ENCODE assay signal across 30 mouse cellular contexts in genomic region chr4:41031242-41031641, GRCm38 (mm10). TPM values are rescaled to one million over a fixed set of nuclear protein-coding genes. Genes with fewer than 3 reads are reported as not detected.
DNase-seq lines count a peak whose midpoint lies in the region; TF ChIP-seq lines count a peak whose summit lies in the region.
"Had no signal": no experiment of that assay in that cellular context is flagged by ENCODE, and none has a peak within 500 bp of the region (broad histone marks: within the 10 kb centered on the region; RNA-seq: fewer than 3 reads in every experiment).

No protein-coding gene starts in this region.

- H3K27me3 ChIP-seq in heart, embryonic 10.5 days (ENCODE audit: insufficient read depth, poor library complexity, severe bottlenecking) = no peaks in the 10 kb centered on the region
- H3K27me3 ChIP-seq: forebrain, embryonic 13.5 days; heart, embryonic 15.5 days; hindbrain, embryonic 13.5 days; limb, embryonic 12.5 days; Patski; stomach, embryonic 15.5 days had no signal

- 71% methylated on average over 3 of the region's 3 CpGs for WGBS in heart, embryonic 10.5 days
- WGBS in lung, adult 2 months = 41% methylated on average over 3 of the region's 3 CpGs

- TF ChIP-seq CTCF in lung, adult 2 months (IDR thresholded peaks at IDR 0.05; ENCODE audit: insufficient read depth, low read length) = no peak

- H3K4me3 ChIP-seq in heart, embryonic 10.5 days = no peak overlapping the region
- no peak overlapping the region for H3K4me3 ChIP-seq in brown adipose tissue, adult 24 weeks (ENCODE audit: insufficient read depth, low read depth, low read length)
- no peak overlapping the region for H3K4me3 ChIP-seq in lung, adult 2 months (replicated peaks; ENCODE audit: extremely low read depth, low read depth, low read length)
- H3K4me3 ChIP-seq: forebrain, embryonic 13.5 days; heart, embryonic 15.5 days; hindbrain, embryonic 13.5 days; layer of hippocampus, adult 2 months; limb, embryonic 12.5 days; liver, embryonic 13.5 days; stomach, embryonic 15.5 days had no signal

- peaks cover 14% of the 10 kb centered on the region; the same call in 1 of the 2 replicates for H3K36me3 ChIP-seq in heart, embryonic 10.5 days
- H3K36me3 ChIP-seq: heart, embryonic 15.5 days; stomach, embryonic 15.5 days had no signal

- DNase-seq in heart, adult 18-20 months = peak; percentile 45 to 83
- no peak for DNase-seq in heart, embryonic 10.5 days (ENCODE audit: low spot score)
- DNase-seq in heart, adult 9 months (ENCODE audit: low spot score in 2 of 2) = peak; percentile 73 to 89
- peak; percentile 50 for DNase-seq in heart, postnatal 25 days (ENCODE audit: low spot score)
- DNase-seq in spleen, adult 18-20 months = no peak
- no peak for DNase-seq in lung, adult 2 months
- no peak for DNase-seq in right cerebral cortex, postnatal 10 days (ENCODE audit: low spot score in 2 of 2)
- DNase-seq: adrenal gland, postnatal 10 days; cerebellum, adult 8-10 months; kidney, adult 9 months; kidney, postnatal 25 days; layer of hippocampus, postnatal 36 days; liver, embryonic 13.5 days; lung, embryonic 14.5 days; midbrain, embryonic 14.5 days; right cerebral cortex, postnatal 25 days; thymus, adult 18-20 months; thymus, postnatal 36 days had no signal

- no peak for TF ChIP-seq POLR2A in lung, adult 2 months (IDR thresholded peaks at IDR 0.05; ENCODE audit: borderline replicate concordance, extremely low read depth, low read depth, low read length)

- peaks cover 14% of the 10 kb centered on the region for H3K4me1 ChIP-seq in heart, embryonic 10.5 days
- peaks cover 26% of the 10 kb centered on the region for H3K4me1 ChIP-seq in brown adipose tissue, adult 24 weeks (ENCODE audit: control insufficient read depth, insufficient read depth, insufficient read length, low read length)
- H3K4me1 ChIP-seq in lung, adult 2 months (ENCODE audit: control insufficient read depth, insufficient read depth, low read length) = no peaks in the 10 kb centered on the region
- H3K4me1 ChIP-seq: forebrain, embryonic 13.5 days; heart, embryonic 15.5 days; hindbrain, embryonic 13.5 days; limb, embryonic 12.5 days; stomach, embryonic 15.5 days had no signal

- H3K9me3 ChIP-seq in heart, embryonic 10.5 days = no peaks in the 10 kb centered on the region
- H3K9me3 ChIP-seq: forebrain, embryonic 13.5 days; heart, embryonic 15.5 days; hindbrain, embryonic 13.5 days; limb, embryonic 12.5 days; liver, embryonic 13.5 days; stomach, embryonic 15.5 days had no signal

- intact Hi-C loops in heart, postnatal 25 days (cut with DNase I) = loop anchor here (2.0 kb wide), 1 partner anchor 18 kb away; the partner anchor contains the start of gene Aqp7

- H3K27ac ChIP-seq in heart, embryonic 10.5 days = no peak overlapping the region; the same call in 1 of the 2 replicates
- peak overlapping the region; percentile 96 for H3K27ac ChIP-seq in brown adipose tissue, adult 24 weeks (replicated peaks; ENCODE audit: low read depth, low read length)
- H3K27ac ChIP-seq: forebrain, embryonic 13.5 days; heart, embryonic 15.5 days; hindbrain, embryonic 13.5 days; layer of hippocampus, adult 2 months; limb, embryonic 12.5 days; liver, embryonic 13.5 days; stomach, embryonic 15.5 days had no signal

RNA-seq across cellular contexts. Expression of gene Aqp7, which starts 16.7 kb away (rescaled TPM):
- 10 to 100 TPM; 17.6 to 24.6 TPM for total RNA-seq in heart, adult 18-20 months (2021)
- 0.09 and 1.2 TPM in 2 replicates for polyA plus RNA-seq in heart, embryonic 10.5 days (2016; fragmentation: Nextera tagmentation; extraction: Ambion mirVana)
- polyA plus RNA-seq in brown adipose tissue, adult 24 weeks (2012; ENCODE audit: insufficient read depth, insufficient read length, missing spikeins) = 124 and 138 TPM in 2 replicates
- total RNA-seq in heart, postnatal 25 days (2021) = 10 to 100 TPM; 31.8 to 33.7 TPM
- polyA plus RNA-seq in lung, adult 2 months (2012; rRNA removed) = 2.6 and 2.9 TPM in 2 replicates
- total RNA-seq: ES-E14; layer of hippocampus, postnatal 36 days; left cerebral cortex, postnatal 10 days; megakaryocyte, adult 5-6 weeks had no signal
- polyA plus RNA-seq: forebrain, embryonic 13.5 days; hindbrain, embryonic 13.5 days; limb, embryonic 12.5 days; lung, embryonic 14.5 days; neural tube, embryonic 11.5 days had no signal

Comparison
In these comparisons a context has a peak if more than half of its experiments do, and no peak if none do; other contexts are left out.
1. DNase-seq: peak in heart, adult 18-20 months (2 of 2), heart, adult 9 months (2 of 2) and heart, postnatal 25 days (single experiment); none in heart, embryonic 10.5 days (single experiment), spleen, adult 18-20 months (0 of 2), lung, adult 2 months (single experiment) and right cerebral cortex, postnatal 10 days (0 of 2).
2. RNA of gene Aqp7, which starts 16.7 kb away (polyA plus RNA-seq): 124 to 138 TPM in brown adipose tissue, adult 24 weeks; 2.6 to 2.9 TPM in lung, adult 2 months and 0.09 to 1.2 TPM in heart, embryonic 10.5 days; every median in the first group is over 10 times any median in the second.